8 mouse cellular contexts compared by ENCODE assay signal in the genomic region with DNA sequence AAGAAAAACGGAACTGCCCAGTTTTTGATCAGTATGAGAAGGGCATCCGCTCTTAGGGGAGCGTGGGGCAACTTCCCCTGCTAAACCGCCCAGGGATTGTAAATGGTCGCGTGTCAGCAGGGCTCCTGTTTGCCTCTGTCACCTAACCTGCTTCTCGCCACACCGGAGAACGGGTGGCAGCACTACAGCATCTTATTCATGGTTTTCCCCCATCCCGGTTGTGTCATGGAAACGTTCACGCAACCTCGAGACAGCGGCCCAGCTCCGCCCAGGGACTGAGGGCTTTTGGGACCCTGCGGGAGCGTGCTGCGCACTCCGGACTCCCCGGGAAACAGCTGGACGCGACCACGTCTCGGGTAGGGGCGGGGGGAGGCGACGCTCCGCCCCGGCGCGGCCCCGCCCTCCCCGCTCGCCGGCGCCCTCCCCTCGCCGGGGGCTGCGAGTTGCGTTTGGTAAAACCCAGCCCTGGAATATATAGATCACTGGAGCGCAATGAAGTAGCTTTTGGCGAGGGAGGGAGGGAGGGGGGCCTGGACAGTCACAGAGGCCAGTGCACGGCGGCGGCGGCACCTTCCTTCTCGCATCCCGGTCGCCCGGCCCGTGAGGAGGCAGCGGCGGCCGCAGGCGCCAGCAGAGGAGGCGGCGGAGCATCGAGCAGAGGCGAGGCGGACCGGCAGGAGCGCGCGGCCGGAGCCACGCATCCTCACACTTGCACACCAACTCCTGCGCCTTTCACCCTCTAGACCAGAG. TPM values are rescaled to one million over a fixed set of nuclear protein-coding genes. Genes with fewer than 3 reads are reported as not detected.
A peak's percentile ranks its signal among the peaks of the same experiment; 100 is the strongest.
DNase-seq lines count a peak whose midpoint lies in the region; ATAC-seq and TF ChIP-seq lines count a peak whose summit lies in the region.

A gene (plus strand): TSS at position 549 of the 750 bp plus-strand sequence.

- peak within 1 kb of the TSS; percentile 90 for H3K4me3 ChIP-seq in G1E (ENCODE audit: low read depth, low read length)
- peak within 1 kb of the TSS; percentile 80 for H3K4me3 ChIP-seq in forebrain, embryonic 16.5 days (replicated peaks; ENCODE audit: low read length)
- peak within 1 kb of the TSS; percentile 77 for H3K4me3 ChIP-seq in layer of hippocampus, adult 2 months
- H3K4me3 ChIP-seq in lung, adult 2 months (replicated peaks; ENCODE audit: extremely low read depth, low read depth, low read length) = peak within 1 kb of the TSS; percentile 72
- peak within 1 kb of the TSS; percentile 58 for H3K4me3 ChIP-seq in olfactory bulb, adult 2 months (ENCODE audit: insufficient read depth, low read depth, low read length)
- H3K4me3 ChIP-seq in thymus, adult 2 months (ENCODE audit: control insufficient read depth, insufficient read depth, low read length) = peak within 1 kb of the TSS; percentile 61

- peak within 1 kb of the TSS; percentile 92 for H3K4me2 ChIP-seq in forebrain, embryonic 16.5 days (ENCODE audit: low read length)

- no peak for TF ChIP-seq POLR2A in lung, adult 2 months (IDR thresholded peaks at IDR 0.05; ENCODE audit: borderline replicate concordance, extremely low read depth, low read depth, low read length)
- no peak; the same call in 1 of the 2 replicates for TF ChIP-seq POLR2A in olfactory bulb, adult 2 months (IDR thresholded peaks at IDR 0.05; ENCODE audit: insufficient read depth, low read depth, low read length)
- 0 out of 2 replicates have a peak, but pooled peaks have one; percentile 27 for TF ChIP-seq POLR2A in thymus, adult 2 months (IDR thresholded peaks at IDR 0.05; ENCODE audit: control insufficient read depth, extremely low read depth, insufficient read depth, low read length, poor library complexity)

- peak; percentile 46 for ATAC-seq in G1E (ENCODE audit: extremely low read depth, insufficient number of reproducible peaks, low FRiP score, poor library complexity, severe bottlenecking)
- peak; percentile 85 for ATAC-seq in forebrain, embryonic 16.5 days

- H3K27me3 ChIP-seq in G1E (ENCODE audit: insufficient read depth, low read length) = peaks cover 36% of the 10 kb centered on the region
- peaks cover 13% of the 10 kb centered on the region for H3K27me3 ChIP-seq in forebrain, embryonic 16.5 days (replicated peaks; ENCODE audit: control insufficient read depth, insufficient read depth, low read length)
- no peaks in the 10 kb centered on the region for H3K27me3 ChIP-seq in thymus, adult 2 months (ENCODE audit: control insufficient read depth, insufficient read depth, low read length)

- H3K4me1 ChIP-seq in G1E (ENCODE audit: insufficient read depth, low read depth, low read length) = peaks cover 62% of the 10 kb centered on the region
- peaks cover 24% of the 10 kb centered on the region for H3K4me1 ChIP-seq in forebrain, embryonic 16.5 days (replicated peaks; ENCODE audit: control insufficient read depth, insufficient read depth, low read length)
- H3K4me1 ChIP-seq in lung, adult 2 months (ENCODE audit: control insufficient read depth, insufficient read depth, low read length) = peaks cover 7% of the 10 kb centered on the region; the same call in 1 of the 2 replicates
- peaks cover 17% of the 10 kb centered on the region for H3K4me1 ChIP-seq in olfactory bulb, adult 2 months (ENCODE audit: control insufficient read depth, insufficient read depth, low read length)
- peaks cover 16% of the 10 kb centered on the region for H3K4me1 ChIP-seq in thymus, adult 2 months (replicated peaks; ENCODE audit: control insufficient read depth, insufficient read depth, low read length)

- under 1% methylated on average over 64 of the region's 67 CpGs for WGBS in forebrain, embryonic 16.5 days
- under 1% methylated on average over 65 of the region's 67 CpGs for WGBS in lung, adult 2 months
- WGBS in olfactory bulb, adult 2 months = under 1% methylated on average over 67 of the region's 67 CpGs
- WGBS in thymus, adult 2 months = under 1% methylated on average over 65 of the region's 67 CpGs

- peak within 1 kb of the TSS; percentile 80 for H3K27ac ChIP-seq in forebrain, embryonic 16.5 days (ENCODE audit: low read length)
- peak within 1 kb of the TSS; percentile 93 for H3K27ac ChIP-seq in layer of hippocampus, adult 2 months
- peak within 1 kb of the TSS; percentile 55 for H3K27ac ChIP-seq in olfactory bulb, adult 2 months (ENCODE audit: insufficient read depth, low read depth, low read length)
- no peak within 1 kb of the TSS for H3K27ac ChIP-seq in thymus, adult 2 months (ENCODE audit: control insufficient read depth, insufficient read depth, low read length)

- no peak for TF ChIP-seq CTCF in G1E (IDR thresholded peaks at IDR 0.05; ENCODE audit: low read depth, low read length)
- TF ChIP-seq CTCF in layer of hippocampus, adult 2 months (conservative IDR thresholded peaks at IDR 0.05) = no peak
- no peak for TF ChIP-seq CTCF in lung, adult 2 months (IDR thresholded peaks at IDR 0.05; ENCODE audit: insufficient read depth, low read length)
- TF ChIP-seq CTCF in olfactory bulb, adult 2 months (IDR thresholded peaks at IDR 0.05; ENCODE audit: insufficient read depth, low read depth, low read length) = no peak
- TF ChIP-seq CTCF in thymus, adult 2 months (IDR thresholded peaks at IDR 0.05; ENCODE audit: borderline replicate concordance, control insufficient read depth, extremely low read depth, insufficient read depth, low read length, poor library complexity) = no peak

- peaks cover 10% of the 10 kb centered on the region for H3K36me3 ChIP-seq in G1E (replicated peaks)
- H3K36me3 ChIP-seq in forebrain, embryonic 16.5 days (ENCODE audit: control insufficient read depth, insufficient read depth) = no peaks in the 10 kb centered on the region
- H3K36me3 ChIP-seq in thymus, adult 2 months (ENCODE audit: control insufficient read depth, insufficient read depth, low read length) = no peaks in the 10 kb centered on the region

- no peaks in the 10 kb centered on the region for H3K9me3 ChIP-seq in G1E (replicated peaks)
- H3K9me3 ChIP-seq in forebrain, embryonic 16.5 days (ENCODE audit: control insufficient read depth, low read length) = no peaks in the 10 kb centered on the region

- peak within 1 kb of the TSS; percentile 84 for H3K9ac ChIP-seq in forebrain, embryonic 16.5 days (replicated peaks; ENCODE audit: low read depth, low read length)

- intact Hi-C loops in heart, postnatal 36 days (cut with DNase I) = loop anchor here (2.0 to 5.0 kb wide), 3 partner anchors 116 to 562 kb away; no protein-coding TSS in a partner anchor

- peak; percentile 88 for DNase-seq in G1E (ENCODE audit: low spot score)
- peak; percentile 63 to 82 for DNase-seq in cerebellum, adult 18-20 months
- peak; percentile 75 to 82 for DNase-seq in heart, postnatal 36 days
- peak; percentile 79 to 84 for DNase-seq in layer of hippocampus, adult 2 months (ENCODE audit: low spot score in 2 of 2)
- peak; percentile 64 for DNase-seq in lung, adult 2 months
- peak; percentile 73 for DNase-seq in thymus, adult 2 months

RNA-seq across cellular contexts. Expression of the gene that starts here (rescaled TPM):
- total RNA-seq in G1E (2014; fragmentation: Nextera tagmentation) = 38.2 and 44.7 TPM in 2 replicates
- 41.5 and 44.6 TPM in 2 replicates for total RNA-seq in G1E (2017)
- polyA plus RNA-seq in G1E (2012) = 13.1 and 15.6 TPM in 2 replicates
- polyA plus RNA-seq in forebrain, embryonic 16.5 days (2015; fragmentation: Nextera tagmentation; extraction: Ambion mirVana) = 3.4 TPM in 2 replicates
- 1 to 10 TPM; 2.8 to 3.2 TPM for total RNA-seq in heart, postnatal 36 days (2021)
- total RNA-seq in layer of hippocampus, adult 2 months (2021) = 10 to 100 TPM; 50.9 to 52.7 TPM
- polyA plus RNA-seq in lung, adult 2 months (2012; rRNA removed) = 12.6 and 15.7 TPM in 2 replicates
- polyA plus RNA-seq in olfactory bulb, adult 2 months (2012; ENCODE audit: insufficient read depth, insufficient read length, low replicate concordance, missing spikeins) = not detected in 2 replicates
- polyA plus RNA-seq in thymus, adult 2 months (2012; rRNA removed) = 15.5 and 19.4 TPM in 2 replicates

Comparison
In these comparisons a context has a peak if more than half of its experiments do, and no peak if none do; other contexts are left out.
1. RNA of the gene that starts here (total RNA-seq): 50.9 to 52.7 TPM in layer of hippocampus, adult 2 months and 38.2 to 44.7 TPM in G1E; 2.8 to 3.2 TPM in heart, postnatal 36 days; every median in the first group is over 4 times any median in the second.
2. Peak in every context shown above with its lines, with median percentiles within 50 percentile points of each other: DNase-seq and H3K4me3 ChIP-seq.